Comparison of ENCODE assay signal across 1 mouse cellular context in genomic region chr13:38614298-38614697, GRCm38 (mm10).
TF ChIP-seq lines count a peak whose summit lies in the region.

No protein-coding gene starts in this region.

TF ChIP-seq in MEL, 35 proteins besides CTCF, POLR2A, EP300 and RAD21 (continued from another document):
- TF ChIP-seq ZKSCAN1 (IDR thresholded peaks at IDR 0.05; ENCODE audit: low read depth, low read length) (no peak), MEF2A (IDR thresholded peaks at IDR 0.05; ENCODE audit: extremely low read depth, insufficient replicate concordance, low read depth, low read length, poor library complexity, severe bottlenecking) (no peak), MXI1 (IDR thresholded peaks at IDR 0.05; ENCODE audit: low read depth, low read length) (0 out of 2 replicates have a peak, but pooled peaks have one; percentile 23), RCOR1 (IDR thresholded peaks at IDR 0.05; ENCODE audit: low read depth, low read length) (no peak), BHLHE40 (IDR thresholded peaks at IDR 0.05; ENCODE audit: borderline replicate concordance, low read depth, low read length) (no peak), TCF12 (IDR thresholded peaks at IDR 0.05; ENCODE audit: low read depth, low read length) (no peak), POLR2AphosphoS2 (IDR thresholded peaks at IDR 0.05; ENCODE audit: low read length) (no peak), ZMIZ1 (IDR thresholded peaks at IDR 0.05; ENCODE audit: low read depth, low read length) (no peak), MYB (IDR thresholded peaks at IDR 0.05; ENCODE audit: low read depth, low read length) (no peak), CHD1 (IDR thresholded peaks at IDR 0.05; ENCODE audit: low read depth, low read length) (no peak), USF1 (IDR thresholded peaks at IDR 0.05; ENCODE audit: low read depth, low read length) (peak; percentile 47; the same call in 1 of the 2 replicates), KAT2A (conservative IDR thresholded peaks at IDR 0.05; ENCODE audit: low read depth, low read length) (no peak)
